Mouse (Mus musculus) forebrain, embryonic 14.5 days (tissue): ENCODE data around the gene Unk. TPM values are rescaled to one million over a fixed set of nuclear protein-coding genes. Genes with fewer than 3 reads are reported as not detected.

Experiments
- ATAC-seq: fragments of 200-750 bp; cut with Nextera tagmentation; 2 replicates; pipeline ENCODE4 v1.8.0; 2017; ENCODE audit warnings: mild to moderate bottlenecking, moderate library complexity
- DNase-seq: peaks from one replicate; pipeline ENCODE4 v3.0.0-alpha.2; 2015; ENCODE audit warnings: low spot score
- H3K27ac ChIP-seq: fragments of 300-500 bp; sonication (generic); 2 replicates; pipeline ENCODE4 v1.5.1; 2014; ENCODE audit warnings: low read depth, mild to moderate bottlenecking, control low read depth, low read length, moderate library complexity
- H3K27me3 ChIP-seq: fragments of 300-500 bp; sonication (generic); replicated peaks from 2 replicates; pipeline ENCODE4 v1.6.1; 2014; ENCODE audit warnings: low read length, control low read depth, mixed read lengths; ENCODE audit not compliant: control insufficient read depth, insufficient read depth
- H3K36me3 ChIP-seq: fragments of 300-500 bp; sonication (generic); 2 replicates; pipeline ENCODE4 v1.6.1; 2014; ENCODE audit warnings: low read length, control low read depth; ENCODE audit not compliant: control insufficient read depth, insufficient read depth
- H3K4me1 ChIP-seq: fragments of 300-500 bp; sonication (generic); 2 replicates; pipeline ENCODE4 v1.6.1; 2014; ENCODE audit warnings: antibody characterized with exemption, low read length, control low read depth; ENCODE audit not compliant: control insufficient read depth, insufficient read depth
- H3K4me2 ChIP-seq: fragments of 300-500 bp; sonication (generic); 2 replicates; pipeline ENCODE4 v1.6.1; 2014; ENCODE audit warnings: mild to moderate bottlenecking, control low read depth, low read length
- H3K4me3 ChIP-seq: fragments of 300-500 bp; sonication (generic); 2 replicates; pipeline ENCODE4 v1.5.1; 2014; ENCODE audit warnings: low read depth, low read length, control low read depth
- H3K9ac ChIP-seq: fragments of 300-500 bp; sonication (generic); 2 replicates; pipeline ENCODE4 v1.6.1; 2014; ENCODE audit warnings: mild to moderate bottlenecking, low read length, control low read depth, moderate library complexity
- H3K9me3 ChIP-seq: fragments of 300-500 bp; sonication (generic); replicated peaks from 2 replicates; pipeline ENCODE4 v1.6.1; 2016; ENCODE audit warnings: low read length, control low read depth, mixed read lengths; ENCODE audit not compliant: control insufficient read depth
- WGBS: fragments of 180-500 bp; shearing (Covaris S2); extraction: QIAGEN DNeasy Blood & Tissue Kit; methylation state at CpG from one replicate; pipeline ENCODE4 v1.1.7; 2014; 5-methylcytosine and 5-hydroxymethylcytosine counted together
- polyA plus RNA-seq: library from polyadenylated mRNA; unstranded; fragments of >200 nt; fragmentation: Nextera tagmentation; extraction: Ambion mirVana; gene quantifications from 2 replicates; pipeline ENCODE4 v1.2.1, GENCODE M21; 2014

The Unk gene
- polyA plus RNA-seq, 1 experiment from 2014 or later = 23.4 TPM

DNA sequence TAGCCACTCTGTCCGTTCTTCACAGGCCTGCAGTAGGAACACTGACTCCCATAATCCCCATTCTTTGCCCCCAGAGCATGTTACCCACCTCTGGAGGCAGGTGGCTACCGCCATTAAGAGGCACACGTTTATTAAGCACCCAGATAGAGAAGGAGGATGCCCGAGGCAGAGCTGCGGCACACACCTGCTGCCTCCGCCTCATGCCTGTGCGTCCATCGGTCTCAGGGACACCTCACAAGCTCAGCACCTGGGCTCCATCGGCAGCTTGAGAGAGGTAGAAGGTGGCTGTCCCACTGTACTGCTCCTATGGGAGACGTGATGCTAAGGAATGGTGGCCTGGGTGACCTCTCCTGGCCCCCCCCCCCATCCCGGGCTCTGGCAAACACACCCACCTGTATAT, 21.7 kb upstream of the Unk start:
- 87% methylated on average over 11 of the region's 11 CpGs for WGBS
- Histone ChIP-seq H3K27ac (no peak overlapping the region), H3K36me3 (peaks cover 17% of the 10 kb centered on the region), H3K4me1 (peaks cover 4% of the 10 kb centered on the region; the same call in 1 of the 2 replicates), H3K27me3 (no peaks in the 10 kb centered on the region), H3K4me3 (no peak overlapping the region), H3K4me2 (no peak overlapping the region), H3K9ac (no peak overlapping the region), H3K9me3 (no peaks in the 10 kb centered on the region)
- ATAC-seq = no peak
- no peak for DNase-seq

DNA sequence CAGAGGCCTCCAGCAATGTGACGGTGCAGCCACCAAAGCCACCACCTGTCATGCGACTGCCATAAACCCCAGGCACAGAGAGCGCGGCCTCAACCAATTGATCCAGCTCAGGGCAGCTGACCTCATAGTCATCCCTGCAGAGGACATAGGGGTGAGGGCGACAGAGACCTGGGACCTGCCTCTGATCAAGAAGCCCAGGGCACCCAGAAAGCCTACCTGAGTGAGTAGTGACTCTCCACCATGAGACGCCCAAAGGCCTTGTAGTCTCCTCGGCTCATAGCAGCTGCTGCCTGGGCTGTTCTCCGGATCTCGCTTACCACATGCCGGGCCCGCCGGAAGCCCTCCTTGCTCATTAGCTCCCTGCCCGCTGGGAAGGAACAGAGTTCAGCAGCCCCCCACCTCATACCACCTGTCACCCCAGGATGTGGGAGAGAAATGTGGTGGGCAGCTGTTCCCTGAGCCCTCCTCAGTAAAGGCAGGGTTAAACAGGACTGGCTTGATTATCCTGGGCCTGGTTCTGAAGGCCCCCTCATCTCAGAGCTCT, 21.2 kb upstream of the Unk start:
- Histone ChIP-seq H3K4me3 (no peak overlapping the region), H3K9ac (no peak overlapping the region), H3K4me1 (peaks cover 4% of the 10 kb centered on the region; the same call in 1 of the 2 replicates), H3K27ac (no peak overlapping the region), H3K27me3 (no peaks in the 10 kb centered on the region), H3K9me3 (no peaks in the 10 kb centered on the region), H3K4me2 (no peak overlapping the region), H3K36me3 (peaks cover 17% of the 10 kb centered on the region)
- ATAC-seq = no peak
- no peak for DNase-seq
- 80% methylated on average over 13 of the region's 13 CpGs for WGBS

DNA sequence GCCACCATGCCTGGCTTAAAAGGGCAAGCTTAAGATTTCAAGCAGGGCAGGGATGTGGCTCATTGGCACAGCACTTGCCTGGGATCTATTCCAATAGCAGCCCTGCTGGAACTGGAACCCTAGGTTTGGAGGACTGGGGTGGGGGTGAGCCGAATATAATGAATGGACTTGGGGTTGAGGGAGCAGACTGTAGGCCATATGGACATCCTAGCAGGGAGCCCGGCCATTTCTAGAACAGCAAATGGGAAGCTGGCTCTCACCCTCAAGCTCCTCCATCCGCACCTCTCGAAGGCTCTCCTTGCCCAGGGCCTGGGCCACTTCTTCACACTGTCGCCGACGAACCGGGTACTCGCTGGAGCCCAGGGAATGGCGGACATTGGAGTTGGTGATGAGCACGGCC, 20.5 kb upstream of the Unk start:
- 89% methylated on average over 11 of the region's 11 CpGs for WGBS
- Histone ChIP-seq H3K4me2 (no peak overlapping the region), H3K4me1 (peaks cover 2% of the 10 kb centered on the region; the same call in 1 of the 2 replicates), H3K4me3 (no peak overlapping the region), H3K36me3 (peaks cover 17% of the 10 kb centered on the region), H3K9ac (no peak overlapping the region), H3K27me3 (no peaks in the 10 kb centered on the region), H3K27ac (no peak overlapping the region), H3K9me3 (no peaks in the 10 kb centered on the region)
- no peak for ATAC-seq
- DNase-seq = no peak

DNA sequence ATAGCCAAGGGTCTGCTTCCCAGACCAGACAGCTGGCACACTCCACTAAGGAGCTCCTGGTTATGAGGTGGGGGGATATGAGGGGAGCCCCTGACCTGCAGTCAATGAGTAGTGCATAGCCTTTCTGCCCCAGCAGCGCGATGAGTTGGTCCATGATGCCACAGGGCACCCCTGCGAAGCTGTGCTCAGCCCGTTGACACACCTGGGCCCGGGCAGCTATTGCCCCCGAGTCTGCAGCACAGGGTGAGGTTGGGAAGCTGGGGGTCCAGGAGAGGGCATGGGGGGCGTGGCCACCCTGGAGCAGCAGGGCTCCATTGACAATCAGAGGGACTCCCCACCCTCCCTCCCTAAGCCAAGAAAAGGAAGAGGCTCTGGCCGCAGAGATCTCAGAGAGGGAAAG, 20.0 kb upstream of the Unk start:
- Histone ChIP-seq H3K27ac (no peak overlapping the region), H3K27me3 (no peaks in the 10 kb centered on the region), H3K36me3 (peaks cover 17% of the 10 kb centered on the region), H3K4me2 (no peak overlapping the region), H3K4me3 (no peak overlapping the region), H3K9me3 (no peaks in the 10 kb centered on the region), H3K9ac (no peak overlapping the region), H3K4me1 (no peaks in the 10 kb centered on the region; the same call in 1 of the 2 replicates)
- WGBS = 90% methylated on average over 8 of the region's 8 CpGs
- DNase-seq = no peak
- ATAC-seq = no peak

GRCm38 (mm10) chr11:116010948-116011347, 19.2 kb upstream of the Unk start:
- Histone ChIP-seq H3K9me3 (no peaks in the 10 kb centered on the region), H3K27ac (no peak overlapping the region), H3K4me3 (no peak overlapping the region), H3K4me1 (no peaks in the 10 kb centered on the region; the same call in 1 of the 2 replicates), H3K9ac (no peak overlapping the region), H3K27me3 (no peaks in the 10 kb centered on the region), H3K36me3 (peaks cover 17% of the 10 kb centered on the region), H3K4me2 (no peak overlapping the region)
- WGBS = 80% methylated on average over 5 of the region's 5 CpGs
- ATAC-seq (no peak), DNase-seq (no peak)

DNA sequence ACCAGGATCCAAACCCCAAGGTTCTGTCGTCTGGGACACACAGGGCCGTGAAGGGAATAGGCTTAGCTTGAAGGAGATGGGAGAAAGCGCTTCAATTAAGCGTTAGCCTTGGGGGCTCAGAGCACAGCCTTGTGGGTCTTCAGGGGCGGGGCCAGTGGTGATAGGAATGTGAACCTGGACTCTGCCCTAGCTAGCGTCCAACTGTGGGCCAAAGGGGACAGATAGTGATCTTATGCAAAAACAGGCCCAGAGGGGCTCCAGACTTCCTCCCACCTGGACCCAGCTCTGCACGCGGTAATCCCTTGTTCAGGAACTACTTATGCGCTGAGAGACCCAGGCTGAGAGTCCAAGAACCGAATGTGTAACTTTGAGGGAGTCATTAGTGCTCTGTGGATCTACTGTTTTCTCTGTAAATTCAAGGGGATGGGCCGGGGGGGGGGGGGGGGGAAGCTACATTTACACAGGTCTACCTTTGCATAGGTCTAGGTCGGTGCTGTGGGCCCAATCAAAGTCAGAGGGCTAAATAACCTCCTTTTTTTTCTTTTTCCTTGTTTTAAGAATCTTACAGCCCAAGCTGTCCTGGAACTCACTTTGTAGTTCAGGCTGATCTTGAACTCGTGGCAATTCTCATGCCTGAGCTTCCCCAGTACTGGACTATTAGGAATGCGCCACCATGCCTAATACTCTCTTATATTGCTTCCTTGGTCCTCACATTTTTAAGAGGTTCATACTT, 18.4 kb upstream of the Unk start:
- Histone ChIP-seq H3K9me3 (no peaks in the 10 kb centered on the region), H3K4me3 (peak overlapping the region; percentile 54), H3K4me2 (peak overlapping the region; percentile 79), H3K27ac (peak overlapping the region; percentile 78; the same call in 1 of the 2 replicates), H3K4me1 (no peaks in the 10 kb centered on the region; the same call in 1 of the 2 replicates), H3K27me3 (no peaks in the 10 kb centered on the region), H3K9ac (peak overlapping the region; percentile 79), H3K36me3 (peaks cover 17% of the 10 kb centered on the region)
- 0 out of 2 replicates have a peak, but pooled peaks have one; percentile 1 for ATAC-seq
- no peak for DNase-seq
- WGBS = 18% methylated on average over 14 of the region's 14 CpGs

GRCm38 (mm10) chr11:116012262-116012947, 17.7 kb upstream of the Unk start, which contains the start of gene Galk1:
Gene Galk1 (minus strand): TSS chr11:116012719.
- WGBS = under 1% methylated on average over 54 of the region's 55 CpGs
- Histone ChIP-seq H3K27me3 (no peaks in the 10 kb centered on the region), H3K4me2 (peak within 1 kb of the TSS; percentile 79), H3K9ac (peak within 1 kb of the TSS; percentile 79), H3K27ac (peak within 1 kb of the TSS; percentile 78), H3K36me3 (peaks cover 12% of the 10 kb centered on the region), H3K9me3 (no peaks in the 10 kb centered on the region), H3K4me3 (peak within 1 kb of the TSS; percentile 54), H3K4me1 (no peaks in the 10 kb centered on the region; the same call in 1 of the 2 replicates)
- peak; percentile 86 for DNase-seq
- peak; percentile 87 for ATAC-seq

- Histone ChIP-seq H3K4me1 (no peaks in the 10 kb centered on the region; the same call in 1 of the 2 replicates), H3K27ac (no peak overlapping the region), H3K9me3 (no peaks in the 10 kb centered on the region), H3K36me3 (no peaks in the 10 kb centered on the region), H3K4me3 (no peak overlapping the region), H3K4me2 (no peak overlapping the region), H3K9ac (no peak overlapping the region), H3K27me3 (no peaks in the 10 kb centered on the region)
- ATAC-seq = no peak
- no peak for DNase-seq
- WGBS = 42% methylated on average over 8 of the region's 8 CpGs
Observed at GRCm38 (mm10) chr11:116014821-116015220, 15.3 kb upstream of the Unk start.
